Mouse (Mus musculus): ENCODE results near the gene Lztfl1. TPM values are rescaled to one million over a fixed set of nuclear protein-coding genes. Genes with fewer than 3 reads are reported as not detected.
A peak's percentile ranks its signal among the peaks of the same experiment; 100 is the strongest.

Lztfl1 gene
- polyA plus RNA-seq, 1 experiment from 2014 or later: 71.8 TPM

GRCm38 (mm10) chr9:123740799-123741198 lies 23.3 kb upstream of the Lztfl1 start:
- WGBS: 70% methylated on average over 4 of the region's 4 CpGs
- H3K4me3 ChIP-seq (replicated peaks): no peak overlapping the region
- no peak overlapping the region for H3K4me2 ChIP-seq (replicated peaks)
- no peaks in the 10 kb centered on the region for H3K36me3 ChIP-seq
- no peak for ATAC-seq (ENCODE audit: insufficient number of reproducible peaks, low FRiP score, low TSS enrichment, low read depth)
- no peaks in the 10 kb centered on the region for H3K27me3 ChIP-seq
- H3K9ac ChIP-seq: no peak overlapping the region
- no peak overlapping the region for H3K27ac ChIP-seq (replicated peaks)
- no peaks in the 10 kb centered on the region for H3K4me1 ChIP-seq
- no peaks in the 10 kb centered on the region for H3K9me3 ChIP-seq (replicated peaks)

- Histone ChIP-seq H3K4me3 (replicated peaks) (no peak overlapping the region), H3K36me3 (no peaks in the 10 kb centered on the region), H3K27me3 (no peaks in the 10 kb centered on the region), H3K4me2 (replicated peaks) (no peak overlapping the region), H3K9ac (no peak overlapping the region), H3K9me3 (replicated peaks) (no peaks in the 10 kb centered on the region), H3K27ac (replicated peaks) (no peak overlapping the region), H3K4me1 (no peaks in the 10 kb centered on the region)
- no peak for ATAC-seq (ENCODE audit: insufficient number of reproducible peaks, low FRiP score, low TSS enrichment, low read depth)
- 61% methylated on average over 3 of the region's 3 CpGs for WGBS
These were observed 16.6 kb upstream of the Lztfl1 start for GRCm38 (mm10) chr9:123734133-123734532.

- ATAC-seq (ENCODE audit: insufficient number of reproducible peaks, low FRiP score, low TSS enrichment, low read depth): no peak
- 70% methylated on average over 3 of the region's 3 CpGs for WGBS
- Histone ChIP-seq H3K9ac (no peak overlapping the region), H3K9me3 (replicated peaks) (no peaks in the 10 kb centered on the region), H3K27me3 (no peaks in the 10 kb centered on the region), H3K4me2 (replicated peaks) (no peak overlapping the region), H3K4me3 (replicated peaks) (no peak overlapping the region), H3K4me1 (no peaks in the 10 kb centered on the region), H3K36me3 (no peaks in the 10 kb centered on the region), H3K27ac (replicated peaks) (no peak overlapping the region)
These were observed 13.8 kb upstream of the Lztfl1 start for GRCm38 (mm10) chr9:123731271-123731670.

- Histone ChIP-seq H3K27me3 (no peaks in the 10 kb centered on the region), H3K9ac (no peak overlapping the region), H3K4me1 (no peaks in the 10 kb centered on the region), H3K4me2 (replicated peaks) (no peak overlapping the region), H3K4me3 (replicated peaks) (no peak overlapping the region), H3K9me3 (replicated peaks) (no peaks in the 10 kb centered on the region), H3K36me3 (no peaks in the 10 kb centered on the region), H3K27ac (replicated peaks) (no peak overlapping the region)
- WGBS: 62% methylated on average over 2 of the region's 2 CpGs
- no peak for ATAC-seq (ENCODE audit: insufficient number of reproducible peaks, low FRiP score, low TSS enrichment, low read depth)
These were observed 5.4 kb upstream of the Lztfl1 start for GRCm38 (mm10) chr9:123722737-123723493.

- Histone ChIP-seq H3K27me3 (no peaks in the 10 kb centered on the region), H3K4me2 (replicated peaks) (peak overlapping the region; percentile 63), H3K4me3 (replicated peaks) (peak overlapping the region; percentile 6; the same call in 1 of the 2 replicates), H3K9ac (no peak overlapping the region), H3K36me3 (0 out of 2 replicates have a peak, but pooled peaks cover 3% of the 10 kb centered on the region), H3K4me1 (peaks cover 6% of the 10 kb centered on the region), H3K27ac (replicated peaks) (no peak overlapping the region), H3K9me3 (replicated peaks) (no peaks in the 10 kb centered on the region)
- ATAC-seq (ENCODE audit: insufficient number of reproducible peaks, low FRiP score, low TSS enrichment, low read depth): no peak
- 64% methylated on average over 3 of the region's 3 CpGs for WGBS
These were observed 1.2 kb downstream of the Lztfl1 start for GRCm38 (mm10) chr9:123716301-123716700.

- Histone ChIP-seq H3K9ac (no peak overlapping the region), H3K9me3 (replicated peaks) (no peaks in the 10 kb centered on the region), H3K4me2 (replicated peaks) (no peak overlapping the region), H3K36me3 (peaks cover 16% of the 10 kb centered on the region), H3K4me1 (peaks cover 6% of the 10 kb centered on the region), H3K27ac (replicated peaks) (no peak overlapping the region), H3K4me3 (replicated peaks) (no peak overlapping the region), H3K27me3 (no peaks in the 10 kb centered on the region)
- 80% methylated on average over 2 of the region's 2 CpGs for WGBS
- ATAC-seq (ENCODE audit: insufficient number of reproducible peaks, low FRiP score, low TSS enrichment, low read depth): no peak
These were observed 4.4 kb downstream of the Lztfl1 start for GRCm38 (mm10) chr9:123713111-123713510.

GRCm38 (mm10) chr9:123709226-123709625 lies 8.3 kb downstream of the Lztfl1 start:
- Histone ChIP-seq H3K9me3 (replicated peaks) (no peaks in the 10 kb centered on the region), H3K27ac (replicated peaks) (no peak overlapping the region), H3K4me1 (no peaks in the 10 kb centered on the region), H3K4me2 (replicated peaks) (no peak overlapping the region), H3K9ac (no peak overlapping the region), H3K4me3 (replicated peaks) (no peak overlapping the region), H3K27me3 (no peaks in the 10 kb centered on the region), H3K36me3 (peaks cover 31% of the 10 kb centered on the region)
- 41% methylated on average over 2 of the region's 2 CpGs for WGBS
- no peak for ATAC-seq (ENCODE audit: insufficient number of reproducible peaks, low FRiP score, low TSS enrichment, low read depth)

GRCm38 (mm10) chr9:123701822-123702221 lies 15.7 kb downstream of the Lztfl1 start:
- ATAC-seq (ENCODE audit: insufficient number of reproducible peaks, low FRiP score, low TSS enrichment, low read depth): no peak
- no peak overlapping the region for H3K4me2 ChIP-seq (replicated peaks)
- H3K27me3 ChIP-seq: no peaks in the 10 kb centered on the region
- no peak overlapping the region for H3K9ac ChIP-seq
- WGBS: 89% methylated on average over 5 of the region's 5 CpGs
- H3K36me3 ChIP-seq: peaks cover 39% of the 10 kb centered on the region
- no peak overlapping the region for H3K27ac ChIP-seq (replicated peaks)
- H3K4me3 ChIP-seq (replicated peaks): no peak overlapping the region
- no peaks in the 10 kb centered on the region for H3K4me1 ChIP-seq
- no peaks in the 10 kb centered on the region for H3K9me3 ChIP-seq (replicated peaks)

GRCm38 (mm10) chr9:123695634-123696302 lies 21.7 kb downstream of the Lztfl1 start:
- Histone ChIP-seq H3K27ac (replicated peaks) (no peak overlapping the region), H3K27me3 (no peaks in the 10 kb centered on the region), H3K36me3 (peaks cover 25% of the 10 kb centered on the region), H3K4me2 (replicated peaks) (no peak overlapping the region), H3K4me3 (replicated peaks) (no peak overlapping the region), H3K9ac (no peak overlapping the region), H3K9me3 (replicated peaks) (no peaks in the 10 kb centered on the region), H3K4me1 (no peaks in the 10 kb centered on the region)
- ATAC-seq (ENCODE audit: insufficient number of reproducible peaks, low FRiP score, low TSS enrichment, low read depth): no peak
- 92% methylated on average over 3 of the region's 3 CpGs for WGBS

GRCm38 (mm10) chr9:123688227-123688626 lies 29.3 kb downstream of the Lztfl1 start:
- H3K4me3 ChIP-seq (replicated peaks): no peak overlapping the region
- H3K27ac ChIP-seq (replicated peaks): no peak overlapping the region
- no peak overlapping the region for H3K9ac ChIP-seq
- 0 out of 2 replicates have a peak, but pooled peaks cover 7% of the 10 kb centered on the region for H3K36me3 ChIP-seq
- H3K4me2 ChIP-seq (replicated peaks): no peak overlapping the region
- H3K4me1 ChIP-seq: no peaks in the 10 kb centered on the region
- H3K9me3 ChIP-seq (replicated peaks): no peaks in the 10 kb centered on the region
- WGBS: 62% methylated on average over 1 of the region's 1 CpGs
- ATAC-seq (ENCODE audit: insufficient number of reproducible peaks, low FRiP score, low TSS enrichment, low read depth): no peak
- H3K27me3 ChIP-seq: no peaks in the 10 kb centered on the region

GRCm38 (mm10) chr9:123686206-123686605 lies 31.3 kb downstream of the Lztfl1 start:
- no peaks in the 10 kb centered on the region for H3K4me1 ChIP-seq
- no peak overlapping the region for H3K4me2 ChIP-seq (replicated peaks)
- H3K4me3 ChIP-seq (replicated peaks): no peak overlapping the region
- no peaks in the 10 kb centered on the region for H3K36me3 ChIP-seq
- no peak for ATAC-seq (ENCODE audit: insufficient number of reproducible peaks, low FRiP score, low TSS enrichment, low read depth)
- 66% methylated on average over 5 of the region's 5 CpGs for WGBS
- H3K27ac ChIP-seq (replicated peaks): no peak overlapping the region
- no peaks in the 10 kb centered on the region for H3K9me3 ChIP-seq (replicated peaks)
- H3K27me3 ChIP-seq: peaks cover 7% of the 10 kb centered on the region
- no peak overlapping the region for H3K9ac ChIP-seq
